Mouse (Mus musculus) lung, postnatal 25 days (tissue): Measurements from ENCODE around the gene Pemt.

Source experiments
- DNase-seq: peaks from one replicate; pipeline ENCODE4 v3.0.0; 2022; ENCODE audit warnings: low spot score

Gene Pemt

GRCm38 (mm10) chr11:60001231-60001980, 44.9 kb downstream of the Pemt start:
- no peak for DNase-seq

GRCm38 (mm10) chr11:59994318-59994717, 52.0 kb downstream of the Pemt start:
- DNase-seq: no peak

- DNase-seq: peak; percentile 43
Observed at GRCm38 (mm10) chr11:59991365-59991764, 54.9 kb downstream of the Pemt start.

- DNase-seq: no peak
Observed at GRCm38 (mm10) chr11:59989406-59989805, 56.9 kb downstream of the Pemt start.

GRCm38 (mm10) chr11:59977831-59978230, 68.5 kb downstream of the Pemt start:
- DNase-seq: no peak

- DNase-seq: no peak
Observed at GRCm38 (mm10) chr11:59975241-59975640, 71.0 kb downstream of the Pemt start.

GRCm38 (mm10) chr11:59973389-59973788, 72.9 kb downstream of the Pemt start:
- no peak for DNase-seq

GRCm38 (mm10) chr11:59971691-59972090, 74.6 kb downstream of the Pemt start:
- no peak for DNase-seq

GRCm38 (mm10) chr11:59970780-59971179, 75.5 kb downstream of the Pemt start:
- DNase-seq: no peak

GRCm38 (mm10) chr11:59967765-59968164, 78.5 kb downstream of the Pemt start:
- DNase-seq: no peak

GRCm38 (mm10) chr11:59966102-59966483, 80.2 kb downstream of the Pemt start:
- no peak for DNase-seq

GRCm38 (mm10) chr11:59965227-59966101, 80.8 kb downstream of the Pemt start:
- peak; percentile 84 for DNase-seq

GRCm38 (mm10) chr11:59964818-59965217, 81.5 kb downstream of the Pemt start, which contains the start of gene Rasd1:
Gene Rasd1, minus strand, starts transcription at chr11:59964944.
- peak; percentile 93 for DNase-seq

GRCm38 (mm10) chr11:59964163-59964758, 82.0 kb downstream of the Pemt start:
- no peak for DNase-seq

GRCm38 (mm10) chr11:59963364-59964162, 82.7 kb downstream of the Pemt start:
- no peak for DNase-seq

- DNase-seq: no peak
Observed at GRCm38 (mm10) chr11:59962590-59962989, 83.7 kb downstream of the Pemt start.

- DNase-seq: peak; percentile 66
Observed at GRCm38 (mm10) chr11:59961338-59961875, 84.9 kb downstream of the Pemt start.

- no peak for DNase-seq
Observed at GRCm38 (mm10) chr11:59960476-59961337, 85.6 kb downstream of the Pemt start.

- DNase-seq: no peak
Observed at GRCm38 (mm10) chr11:59959453-59959852, 86.8 kb downstream of the Pemt start.

- peak; percentile 55 for DNase-seq
Observed at GRCm38 (mm10) chr11:59956749-59957148, 89.5 kb downstream of the Pemt start.

GRCm38 (mm10) chr11:59952892-59953291, 93.4 kb downstream of the Pemt start:
- DNase-seq: peak; percentile 16
